Mouse (Mus musculus) forebrain, embryonic 11.5 days (tissue): ENCODE measurements at regions not wholly inside any gene's neighbourhood (a gene's known extent, or its start where the extent isn't known, plus 50 kb on each side); places are given as distances from the start of the nearest gene placed in this dataset.

ENCODE experiments used
- ATAC-seq: fragments of 200-750 bp; cut with Nextera tagmentation; replicated peaks from 2 replicates; pipeline ENCODE4 v1.8.0; 2017; ENCODE audit warnings: moderate TSS enrichment; ENCODE audit not compliant: low FRiP score
- DNase-seq: peaks from one replicate; pipeline ENCODE4 v3.0.0-alpha.2; 2017; ENCODE audit warnings: low spot score
- H3K27ac ChIP-seq: fragments of 300-500 bp; sonication (generic); 2 replicates; pipeline ENCODE4 v1.5.1; 2014; ENCODE audit warnings: low read depth, low read length
- H3K27me3 ChIP-seq: fragments of 300-500 bp; sonication (generic); 2 replicates; pipeline ENCODE4 v1.6.1; 2014; ENCODE audit warnings: mild to moderate bottlenecking, low read length, mixed read lengths; ENCODE audit not compliant: control insufficient read depth, insufficient read depth
- H3K36me3 ChIP-seq: fragments of 300-500 bp; sonication (generic); 2 replicates; pipeline ENCODE4 v1.6.1; 2014; ENCODE audit warnings: mild to moderate bottlenecking, low read length, moderate library complexity, mixed read lengths; ENCODE audit not compliant: control insufficient read depth, insufficient read depth
- H3K4me1 ChIP-seq: fragments of 300-500 bp; sonication (generic); replicated peaks from 2 replicates; pipeline ENCODE4 v1.6.1; 2014; ENCODE audit warnings: low read length, mixed read lengths; ENCODE audit not compliant: control insufficient read depth, insufficient read depth
- H3K4me2 ChIP-seq: fragments of 300-500 bp; sonication (generic); 2 replicates; pipeline ENCODE4 v1.6.1; 2014; ENCODE audit warnings: low read depth, mild to moderate bottlenecking, low read length, moderate library complexity, mixed read lengths; ENCODE audit not compliant: severe bottlenecking
- H3K4me3 ChIP-seq: fragments of 300-500 bp; sonication (generic); 2 replicates; pipeline ENCODE4 v1.5.1; 2014; ENCODE audit warnings: low read depth, low read length
- H3K9ac ChIP-seq: fragments of 300-500 bp; sonication (generic); 2 replicates; pipeline ENCODE4 v1.6.1; 2014; ENCODE audit warnings: low read length
- H3K9me3 ChIP-seq: fragments of 300-500 bp; sonication (generic); 2 replicates; pipeline ENCODE4 v1.6.1; 2016; ENCODE audit warnings: low read length, mixed read lengths; ENCODE audit not compliant: control insufficient read depth
- WGBS: fragments of 180-500 bp; shearing (Covaris S2); extraction: QIAGEN DNeasy Blood & Tissue Kit; methylation state at CpG from one replicate; pipeline ENCODE4 v1.1.7; 2014; 5-methylcytosine and 5-hydroxymethylcytosine counted together

DNA sequence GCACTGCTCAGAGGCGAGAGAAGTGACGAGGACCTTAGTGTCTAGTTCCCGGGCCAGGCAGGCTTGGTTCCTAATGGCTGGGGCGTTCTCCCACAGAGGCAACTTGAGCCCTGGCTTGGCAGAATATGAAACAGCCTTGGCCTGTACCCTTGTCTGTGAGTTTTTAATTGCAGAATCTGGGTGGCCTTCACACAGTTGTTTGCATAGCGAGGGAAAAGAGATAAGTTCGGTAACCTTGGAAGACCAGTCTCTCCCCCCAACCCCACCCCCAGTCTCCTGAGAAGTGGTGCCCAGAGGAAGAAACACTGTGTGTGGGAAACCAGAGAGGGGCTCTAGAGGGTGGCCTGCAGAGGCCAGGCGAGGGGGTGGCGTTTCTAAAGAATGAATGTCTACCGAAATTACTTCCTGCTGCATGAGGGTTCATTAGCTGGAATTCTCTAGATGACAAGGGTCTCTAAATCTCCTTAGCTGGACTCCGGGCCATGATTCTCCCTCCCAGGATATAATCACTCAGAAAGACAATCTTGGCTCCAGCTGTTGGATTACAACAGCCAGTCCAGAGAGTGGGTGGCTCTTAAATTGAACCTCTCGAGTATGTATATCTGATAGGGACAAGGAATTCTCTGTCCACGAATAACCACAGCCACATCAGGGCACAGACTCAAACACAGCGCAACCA lies 142.8 kb downstream of the Gm10260 start:
- ATAC-seq: no peak

DNA sequence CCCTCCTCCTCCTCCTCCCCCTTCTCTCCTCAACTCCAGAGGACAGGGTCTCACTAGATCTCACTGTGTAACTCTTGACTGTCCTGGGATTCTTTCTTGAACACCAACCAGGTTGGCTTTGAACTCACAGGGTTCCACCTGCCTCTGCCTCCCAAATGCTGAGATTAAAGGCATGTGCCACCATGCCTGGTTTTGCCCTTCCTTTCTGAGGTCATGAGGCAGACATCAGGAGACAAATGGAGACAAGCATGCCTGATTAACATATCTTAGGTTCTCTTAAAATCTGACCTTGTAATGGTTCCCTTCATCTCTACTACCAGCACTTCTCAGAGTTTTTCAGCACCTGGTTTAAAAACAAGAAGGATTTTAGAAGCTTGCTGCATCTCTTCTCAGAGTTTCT lies 143.5 kb downstream of the Gm10260 start:
- no peak overlapping the region for H3K4me3 ChIP-seq
- ATAC-seq: no peak
- no peaks in the 10 kb centered on the region for H3K27me3 ChIP-seq
- no peak overlapping the region for H3K9ac ChIP-seq
- H3K4me1 ChIP-seq: no peaks in the 10 kb centered on the region
- H3K4me2 ChIP-seq: no peak overlapping the region
- H3K9me3 ChIP-seq: no peaks in the 10 kb centered on the region
- DNase-seq: no peak
- H3K27ac ChIP-seq: no peak overlapping the region
- H3K36me3 ChIP-seq: no peaks in the 10 kb centered on the region

More for the DNA sequence above, 142.8 kb downstream of the Gm10260 start:
- DNase-seq: no peak
- no peaks in the 10 kb centered on the region for H3K4me1 ChIP-seq
- no peak overlapping the region for H3K27ac ChIP-seq
- no peaks in the 10 kb centered on the region for H3K27me3 ChIP-seq
- no peaks in the 10 kb centered on the region for H3K36me3 ChIP-seq
- H3K4me2 ChIP-seq: no peak overlapping the region
- no peak overlapping the region for H3K4me3 ChIP-seq
- no peak overlapping the region for H3K9ac ChIP-seq
- 67% methylated on average over 13 of the region's 13 CpGs for WGBS
- no peaks in the 10 kb centered on the region for H3K9me3 ChIP-seq

DNA sequence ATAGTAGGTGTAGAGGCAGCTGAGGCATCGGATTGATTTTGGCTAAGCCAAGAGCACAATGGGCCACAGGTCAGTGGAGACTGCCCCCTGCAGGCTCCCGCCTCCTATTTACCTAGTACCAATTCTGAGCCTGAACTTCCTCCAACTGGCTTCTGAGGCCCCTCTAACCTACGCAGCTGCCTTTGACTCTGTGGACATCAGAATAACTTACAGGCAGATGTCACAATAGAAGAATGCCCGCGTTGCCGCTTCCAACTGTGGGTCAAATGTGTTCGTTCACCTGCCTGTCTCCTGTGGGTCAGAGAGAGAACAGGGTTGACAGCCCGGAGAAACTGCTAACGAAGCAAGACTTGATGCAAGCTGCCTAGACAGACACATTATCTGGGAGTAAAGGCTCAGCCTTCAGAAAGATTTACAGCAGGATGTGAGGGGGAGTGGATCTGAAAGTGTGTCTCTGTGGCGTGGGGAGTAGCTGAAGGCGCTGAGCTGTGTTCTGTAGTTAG lies 153.2 kb downstream of the Gm10260 start:
- no peak overlapping the region for H3K4me3 ChIP-seq
- no peaks in the 10 kb centered on the region for H3K36me3 ChIP-seq
- H3K27ac ChIP-seq: no peak overlapping the region
- H3K9me3 ChIP-seq: no peaks in the 10 kb centered on the region
- no peaks in the 10 kb centered on the region for H3K4me1 ChIP-seq
- no peak overlapping the region; the same call in 1 of the 2 replicates for H3K9ac ChIP-seq
- no peak for ATAC-seq
- WGBS: 34% methylated on average over 11 of the region's 11 CpGs
- H3K27me3 ChIP-seq: no peaks in the 10 kb centered on the region
- DNase-seq: peak; percentile 70
- H3K4me2 ChIP-seq: no peak overlapping the region

DNA sequence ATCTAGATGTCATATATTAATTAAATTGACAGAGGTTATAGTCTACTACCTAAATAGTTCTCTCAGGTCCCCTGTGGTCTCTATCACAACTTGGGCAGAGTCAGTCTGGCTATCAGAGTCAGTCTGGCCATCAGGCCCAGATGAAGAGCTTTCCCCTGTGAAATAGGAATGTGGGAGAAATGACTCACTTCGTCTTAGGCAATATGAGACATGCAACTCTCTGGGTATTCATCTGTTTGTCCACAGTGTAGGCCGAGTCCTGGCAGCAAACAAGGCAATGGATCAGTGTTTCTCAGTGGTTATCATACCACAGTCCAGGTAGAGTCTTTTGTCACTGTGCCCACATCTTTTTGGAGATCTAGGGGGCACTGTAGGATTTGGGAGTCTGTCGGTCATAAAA lies 156.0 kb downstream of the Gm10260 start:
- Histone ChIP-seq H3K4me2 (no peak overlapping the region), H3K9me3 (no peaks in the 10 kb centered on the region), H3K36me3 (no peaks in the 10 kb centered on the region), H3K27me3 (no peaks in the 10 kb centered on the region), H3K27ac (no peak overlapping the region), H3K4me1 (peaks cover 2% of the 10 kb centered on the region; the same call in 1 of the 2 replicates), H3K4me3 (no peak overlapping the region), H3K9ac (no peak overlapping the region)
- 92% methylated on average over 3 of the region's 3 CpGs for WGBS
- DNase-seq: no peak
- ATAC-seq: no peak

DNA sequence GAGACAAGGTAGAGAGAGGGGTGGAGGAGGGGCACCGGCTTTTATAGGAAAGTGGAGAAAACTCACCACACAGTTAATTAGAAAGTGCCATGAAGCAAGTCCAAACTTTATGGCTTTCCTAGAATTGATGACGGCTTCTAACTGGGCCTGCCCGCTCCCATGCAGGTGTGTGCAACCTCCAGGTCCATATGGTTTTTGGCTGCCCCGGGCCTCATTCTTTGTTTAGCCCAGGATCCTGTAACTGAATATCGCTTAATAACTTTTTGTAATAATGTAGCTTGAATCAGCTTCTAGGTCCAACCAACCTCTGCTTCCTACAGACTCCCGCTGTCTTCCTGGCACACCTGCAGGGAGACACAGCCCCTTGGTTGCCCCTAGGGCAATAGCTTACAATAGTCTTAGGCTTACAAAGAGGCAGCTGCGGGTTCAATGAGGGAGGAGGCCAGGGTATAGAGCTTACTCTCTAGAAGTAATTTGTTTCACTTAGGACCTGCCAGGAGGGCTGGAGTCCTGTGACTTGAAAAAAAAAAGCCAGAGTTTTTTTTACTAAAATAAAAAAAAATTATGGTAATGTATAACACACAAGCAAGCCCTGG lies 159.2 kb downstream of the Gm10260 start:
- no peak for ATAC-seq
- H3K9me3 ChIP-seq: no peaks in the 10 kb centered on the region; the same call in 1 of the 2 replicates
- no peak overlapping the region for H3K4me3 ChIP-seq
- WGBS: 59% methylated on average over 7 of the region's 7 CpGs
- H3K36me3 ChIP-seq: no peaks in the 10 kb centered on the region
- H3K27me3 ChIP-seq: no peaks in the 10 kb centered on the region
- H3K27ac ChIP-seq: no peak overlapping the region
- H3K4me1 ChIP-seq: peaks cover 2% of the 10 kb centered on the region; the same call in 1 of the 2 replicates
- DNase-seq: no peak
- no peak overlapping the region for H3K9ac ChIP-seq
- no peak overlapping the region for H3K4me2 ChIP-seq

DNA sequence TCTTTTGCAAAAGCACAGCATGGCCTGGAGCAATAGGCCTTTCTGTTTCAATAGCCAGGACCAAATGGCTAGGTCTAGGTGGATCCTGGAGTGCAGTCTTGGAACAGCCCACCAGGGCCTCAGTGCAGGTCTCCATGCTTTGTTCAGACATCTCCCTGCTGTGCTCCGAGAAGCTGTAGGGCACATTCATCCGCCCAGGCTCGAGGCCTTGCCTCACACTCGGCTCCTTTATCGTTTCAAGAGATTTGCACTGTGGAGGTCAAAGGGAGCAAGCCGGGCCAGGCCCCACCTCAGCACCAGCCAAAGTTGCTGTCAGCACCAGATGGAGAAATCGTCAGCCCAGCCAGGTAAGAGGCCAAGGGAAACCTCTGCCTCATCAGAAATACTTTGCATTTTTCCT lies 160.3 kb downstream of the Gm10260 start:
- no peak for DNase-seq

DNA sequence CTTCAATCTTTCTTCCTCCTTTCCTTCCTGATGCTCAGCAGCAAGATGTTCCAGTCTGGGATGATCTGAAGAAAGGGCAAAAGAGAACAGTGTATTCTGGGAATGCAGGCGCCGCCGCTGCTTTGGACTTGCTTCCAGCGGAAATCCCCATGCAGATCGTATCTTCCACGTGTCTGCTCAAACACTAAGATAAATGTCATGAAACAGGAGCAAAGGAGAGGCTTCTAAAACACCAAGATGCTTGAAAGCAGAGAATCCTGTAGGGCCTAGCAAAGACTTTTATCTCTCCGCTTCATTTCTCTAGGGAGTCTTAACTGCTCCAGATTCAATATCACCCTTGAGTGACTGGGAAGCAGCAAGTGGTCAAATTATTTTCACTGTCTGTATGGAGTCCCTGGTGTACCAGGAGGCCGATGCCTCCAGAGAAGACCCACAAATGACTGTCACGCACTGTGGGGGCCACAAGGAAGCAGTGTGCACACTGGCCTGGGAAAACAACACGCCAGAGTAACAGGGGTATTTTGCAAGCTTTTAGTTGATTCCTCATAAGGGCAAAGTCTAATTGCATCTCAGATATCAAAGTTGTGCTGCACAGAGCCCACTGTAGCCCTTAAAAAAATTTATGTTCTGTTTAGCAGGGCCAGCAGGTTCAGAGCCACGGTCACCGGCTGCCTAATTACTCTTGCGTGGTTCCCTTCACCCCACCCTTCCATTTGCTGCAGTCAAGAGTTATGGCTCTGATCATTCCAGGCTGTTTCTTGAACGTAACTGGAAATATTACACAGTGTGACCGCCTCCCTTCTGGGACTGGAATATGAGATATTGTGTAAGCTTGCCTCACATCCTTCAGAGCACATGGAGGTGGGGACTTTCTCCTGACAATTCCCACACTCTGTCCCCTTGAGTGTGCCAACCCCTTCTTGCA lies 161.7 kb downstream of the Gm10260 start:
- Histone ChIP-seq H3K9ac (no peak overlapping the region), H3K36me3 (no peaks in the 10 kb centered on the region), H3K27me3 (no peaks in the 10 kb centered on the region), H3K27ac (no peak overlapping the region), H3K4me2 (no peak overlapping the region), H3K9me3 (no peaks in the 10 kb centered on the region; the same call in 1 of the 2 replicates), H3K4me1 (peaks cover 2% of the 10 kb centered on the region; the same call in 1 of the 2 replicates), H3K4me3 (no peak overlapping the region)
- ATAC-seq (no peak), DNase-seq (no peak)
- 87% methylated on average over 15 of the region's 15 CpGs for WGBS

More for the DNA sequence above, 160.3 kb downstream of the Gm10260 start:
- no peaks in the 10 kb centered on the region for H3K36me3 ChIP-seq
- no peaks in the 10 kb centered on the region for H3K27me3 ChIP-seq
- no peak overlapping the region for H3K9ac ChIP-seq
- peaks cover 2% of the 10 kb centered on the region; the same call in 1 of the 2 replicates for H3K4me1 ChIP-seq
- H3K27ac ChIP-seq: no peak overlapping the region
- 57% methylated on average over 7 of the region's 7 CpGs for WGBS
- H3K4me3 ChIP-seq: no peak overlapping the region
- H3K4me2 ChIP-seq: no peak overlapping the region
- no peaks in the 10 kb centered on the region; the same call in 1 of the 2 replicates for H3K9me3 ChIP-seq
- no peak for ATAC-seq

DNA sequence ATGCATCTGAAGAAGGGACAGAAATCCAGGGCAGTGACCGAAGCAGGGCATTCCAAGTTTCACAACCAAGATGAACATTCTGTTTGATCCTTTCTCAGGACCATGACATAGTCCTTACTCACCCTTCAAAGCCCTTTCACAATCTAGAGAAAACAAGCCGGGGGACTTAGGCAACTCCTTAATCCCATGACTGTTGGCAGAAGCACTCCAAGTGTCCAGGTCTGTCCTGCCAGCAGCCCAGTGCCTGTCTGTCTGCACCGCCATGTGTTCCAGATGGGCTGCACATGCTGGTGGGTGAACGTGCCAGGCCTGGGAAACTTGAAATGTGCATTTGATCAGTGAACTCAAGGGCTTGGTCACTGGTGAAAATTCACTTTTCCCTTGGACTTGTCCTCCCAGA lies 165.6 kb downstream of the Gm10260 start:
- DNase-seq (no peak), ATAC-seq (no peak)
- H3K4me1 ChIP-seq: no peaks in the 10 kb centered on the region
- H3K9ac ChIP-seq: no peak overlapping the region
- no peak overlapping the region for H3K4me3 ChIP-seq
- no peaks in the 10 kb centered on the region; the same call in 1 of the 2 replicates for H3K9me3 ChIP-seq
- WGBS: 91% methylated on average over 4 of the region's 4 CpGs
- no peaks in the 10 kb centered on the region for H3K36me3 ChIP-seq
- no peak overlapping the region for H3K4me2 ChIP-seq
- H3K27ac ChIP-seq: no peak overlapping the region
- no peaks in the 10 kb centered on the region for H3K27me3 ChIP-seq
